Mouse (Mus musculus) gastrocnemius, adult 8-10 months (tissue): Measurements from ENCODE around the gene Kirrel3. TPM values are rescaled to one million over a fixed set of nuclear protein-coding genes. Genes with fewer than 3 reads are reported as not detected.

Source experiments
- DNase-seq, 2 experiments: peaks; one replicate each; pipeline ENCODE4 v3.0.0; 2022; ENCODE audit warnings: low spot score in 2 of 2
- total RNA-seq, 4 experiments: library from RNA; stranded (reverse); gene quantifications; 2 replicates each; pipeline ENCODE4 v1.2.4; 2022

Kirrel3 gene
- total RNA-seq, 4 experiments from 2014 or later: 0.39 to 0.74 (median 0.52) TPM

- DNase-seq: no peak
These were observed 265.2 kb downstream of the Kirrel3 start for GRCm38 (mm10) chr9:34750887-34751286.

- no peak for DNase-seq
These were observed 266.5 kb downstream of the Kirrel3 start for GRCm38 (mm10) chr9:34752076-34752800.

GRCm38 (mm10) chr9:34752801-34753170 is 267.1 kb downstream of the Kirrel3 start:
- DNase-seq: peak in 1 of 2 experiments; percentile 14

DNA sequence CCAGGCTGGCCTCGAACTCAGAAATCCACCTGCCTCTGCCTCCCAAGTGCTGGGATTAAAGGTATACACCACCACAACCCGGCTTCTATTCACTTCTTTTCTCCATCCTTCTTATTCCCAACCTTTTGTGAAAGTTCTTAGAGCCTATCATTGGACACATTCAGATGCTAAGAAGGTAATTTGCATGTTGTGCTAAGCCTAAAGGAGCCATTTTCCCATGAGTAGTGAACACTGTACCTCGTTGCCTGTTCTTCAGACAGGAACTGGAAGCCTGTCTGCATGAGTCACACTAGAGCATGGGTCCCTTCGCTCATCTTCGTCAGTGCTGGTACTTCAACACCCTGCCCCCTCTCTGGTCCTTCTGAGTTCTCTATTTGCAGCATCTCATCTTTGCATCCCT is 268.2 kb downstream of the Kirrel3 start:
- no peak for DNase-seq

DNA sequence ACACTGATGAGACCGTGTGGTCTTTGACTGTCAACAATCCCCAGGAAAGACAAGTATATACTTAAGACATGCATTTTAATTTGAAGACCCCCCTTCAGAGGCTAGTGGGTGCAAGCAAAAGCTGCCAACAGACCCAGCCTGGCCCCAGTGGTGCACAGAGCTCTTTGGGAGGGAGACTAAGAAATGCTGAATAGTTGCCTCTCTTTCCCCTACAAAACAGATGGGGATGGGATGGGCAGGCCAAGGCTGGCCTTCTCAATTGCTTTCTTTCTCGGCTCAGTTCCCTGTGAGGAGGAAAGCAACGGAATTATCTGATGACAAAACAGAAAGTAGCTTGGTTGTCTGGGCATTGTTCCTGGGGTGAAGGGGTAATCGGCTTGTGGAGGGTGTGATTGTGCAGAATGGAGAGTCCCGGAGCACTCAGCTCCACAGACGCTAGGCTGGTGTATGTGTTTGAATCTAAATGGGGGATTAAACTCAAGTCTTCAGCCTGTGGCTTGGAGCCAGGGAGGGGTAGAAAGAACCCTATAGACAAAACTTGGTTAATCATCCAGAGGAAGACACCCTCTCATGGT is 268.9 kb downstream of the Kirrel3 start:
- DNase-seq: no peak

- DNase-seq: no peak
These were observed 270.4 kb downstream of the Kirrel3 start for GRCm38 (mm10) chr9:34756055-34756454.

DNA sequence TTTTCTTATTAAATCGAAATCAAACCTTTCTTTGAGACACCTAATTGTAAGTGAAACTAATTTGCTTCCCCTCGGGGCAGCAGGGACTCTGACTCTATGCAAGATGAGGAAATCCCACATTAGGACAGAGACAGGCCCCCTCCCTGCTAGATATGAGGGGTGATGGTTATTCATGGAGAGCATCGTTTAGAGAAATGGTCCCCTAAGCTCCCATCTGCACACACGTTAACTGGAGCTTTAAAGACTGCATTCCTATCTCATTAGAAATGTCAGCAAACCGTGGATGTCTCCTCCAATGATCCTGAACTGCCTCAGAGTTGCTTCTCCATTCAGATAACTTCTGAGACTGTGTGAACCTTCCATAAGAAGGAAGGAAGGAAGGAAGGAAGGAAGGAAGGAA is 273.2 kb downstream of the Kirrel3 start:
- no peak for DNase-seq

GRCm38 (mm10) chr9:34760521-34760920 is 274.8 kb downstream of the Kirrel3 start:
- DNase-seq: no peak

DNA sequence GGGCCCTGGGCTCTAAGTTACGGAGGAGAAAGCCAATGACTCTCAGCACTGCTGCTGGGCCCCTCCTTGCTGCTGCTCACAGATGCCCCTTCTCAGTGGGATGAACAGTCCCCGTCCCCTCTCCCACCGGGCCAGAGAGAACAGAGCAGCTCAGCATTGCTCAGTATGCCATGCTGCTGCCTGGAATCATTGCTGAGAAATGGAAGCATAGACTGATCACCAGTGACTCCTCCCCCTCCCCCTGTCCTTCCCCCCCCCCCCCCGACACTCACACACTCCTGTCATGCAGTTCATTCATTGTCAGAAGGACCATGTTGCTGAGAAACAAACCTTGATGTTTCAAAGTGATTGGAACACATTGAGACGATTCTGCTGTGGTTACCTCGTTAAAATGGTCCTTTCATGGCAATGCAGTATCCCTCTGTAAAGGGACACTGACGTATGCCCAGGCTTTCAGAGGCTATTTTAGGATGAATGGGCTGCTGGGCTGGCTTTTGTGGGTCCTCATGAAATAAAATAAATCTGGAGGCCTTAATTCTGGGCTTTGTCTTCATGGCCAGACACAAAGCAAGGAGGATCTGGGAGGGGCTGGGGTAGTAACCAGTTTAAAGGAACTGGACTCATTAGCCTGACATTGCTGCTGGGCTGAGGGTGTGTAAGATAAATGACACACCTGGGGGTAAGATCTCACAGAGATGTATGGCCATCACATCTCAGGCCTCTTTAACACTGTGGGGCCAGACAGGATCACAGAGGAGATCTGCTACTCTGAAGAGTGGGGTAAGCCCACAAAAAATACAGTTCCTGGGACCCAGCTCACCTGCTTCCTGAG is 281.3 kb downstream of the Kirrel3 start:
- DNase-seq: no peak

- no peak for DNase-seq
These were observed 283.3 kb downstream of the Kirrel3 start for GRCm38 (mm10) chr9:34768961-34769360.

DNA sequence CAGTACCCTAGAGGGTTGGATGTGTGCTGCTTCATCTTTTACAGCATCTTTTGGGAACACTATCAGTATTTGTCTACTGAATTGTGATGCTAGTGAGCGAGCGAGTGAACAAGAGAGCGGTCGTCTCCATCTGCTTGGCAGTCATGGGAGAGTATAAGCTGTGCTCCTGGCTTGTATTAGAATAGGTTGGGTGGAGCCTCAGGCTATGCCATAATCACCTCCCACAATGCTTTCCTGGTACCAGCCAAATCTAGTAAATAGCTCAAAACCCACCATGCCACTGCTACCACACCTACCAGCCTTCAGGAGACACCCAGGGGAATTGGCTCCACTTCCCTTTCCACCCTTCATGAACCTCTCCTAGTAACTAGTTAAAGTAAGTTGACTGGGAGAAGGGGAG is 285.3 kb downstream of the Kirrel3 start:
- no peak for DNase-seq

DNA sequence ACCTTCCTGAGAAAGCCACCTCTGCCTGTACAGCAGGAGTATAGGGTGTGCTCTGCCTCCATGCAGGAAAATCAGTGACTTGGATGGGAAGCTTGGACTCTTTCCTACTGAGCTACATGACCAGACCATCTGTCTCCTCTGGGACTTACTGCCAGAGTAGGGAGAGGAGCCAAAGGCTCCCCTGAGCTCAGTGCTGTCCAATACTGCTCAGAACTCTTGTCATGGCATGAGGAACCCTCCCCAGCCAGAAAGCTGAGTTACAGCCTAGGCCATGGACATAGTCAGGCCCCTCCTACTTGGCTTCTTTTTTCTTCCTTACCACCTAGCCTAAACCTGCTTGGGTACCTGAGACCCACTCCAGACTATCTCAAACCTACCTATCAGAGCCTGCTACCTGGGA is 285.7 kb downstream of the Kirrel3 start:
- no peak for DNase-seq

- no peak for DNase-seq
These were observed 286.3 kb downstream of the Kirrel3 start for GRCm38 (mm10) chr9:34772022-34772437.

DNA sequence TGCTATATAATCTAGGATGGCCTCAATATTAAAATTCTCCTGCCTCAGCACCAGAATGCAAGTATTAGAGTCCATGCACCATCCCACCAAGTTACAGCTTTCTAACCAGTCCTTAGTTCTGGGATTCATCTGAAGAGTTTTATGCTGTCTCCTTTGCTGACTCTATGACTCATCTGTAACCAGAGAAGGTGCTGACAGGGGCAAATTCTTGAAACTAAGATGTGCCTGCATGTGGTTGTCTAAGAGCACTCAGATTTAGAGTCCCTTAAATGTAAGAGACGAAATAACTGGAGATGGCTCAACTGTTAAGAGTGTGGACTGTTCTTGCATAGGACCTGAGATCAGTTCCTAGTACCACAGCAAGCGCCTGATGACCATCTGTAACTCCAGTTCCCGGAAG is 295.7 kb downstream of the Kirrel3 start:
- no peak for DNase-seq

GRCm38 (mm10) chr9:34787915-34788314 is 302.2 kb downstream of the Kirrel3 start:
- DNase-seq: no peak

GRCm38 (mm10) chr9:34795226-34795625 is 309.5 kb downstream of the Kirrel3 start:
- no peak for DNase-seq

- no peak for DNase-seq
These were observed 312.1 kb downstream of the Kirrel3 start for GRCm38 (mm10) chr9:34797688-34798339.

GRCm38 (mm10) chr9:34801662-34802061 is 316.0 kb downstream of the Kirrel3 start:
- DNase-seq: no peak

DNA sequence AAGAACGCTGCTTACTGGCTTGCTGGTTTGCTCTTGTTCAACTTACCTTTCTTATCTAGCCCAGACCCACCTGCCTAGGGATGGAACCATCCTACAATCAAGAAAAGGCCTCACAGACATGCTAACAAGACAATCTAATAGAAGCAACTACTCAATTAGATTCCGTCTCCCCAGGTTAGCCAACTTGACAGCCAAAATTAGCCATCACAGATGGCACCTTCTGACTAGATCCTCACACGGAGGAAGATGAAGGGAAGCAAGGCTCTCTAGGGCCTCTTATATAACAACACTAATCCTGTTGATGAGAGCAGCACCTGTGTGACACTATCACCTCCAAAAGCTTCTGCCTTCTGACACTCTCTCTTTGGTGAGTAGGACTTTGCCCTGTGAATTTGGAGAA is 321.2 kb downstream of the Kirrel3 start:
- no peak for DNase-seq

GRCm38 (mm10) chr9:34809993-34810513 is 324.4 kb downstream of the Kirrel3 start:
- DNase-seq: no peak

DNA sequence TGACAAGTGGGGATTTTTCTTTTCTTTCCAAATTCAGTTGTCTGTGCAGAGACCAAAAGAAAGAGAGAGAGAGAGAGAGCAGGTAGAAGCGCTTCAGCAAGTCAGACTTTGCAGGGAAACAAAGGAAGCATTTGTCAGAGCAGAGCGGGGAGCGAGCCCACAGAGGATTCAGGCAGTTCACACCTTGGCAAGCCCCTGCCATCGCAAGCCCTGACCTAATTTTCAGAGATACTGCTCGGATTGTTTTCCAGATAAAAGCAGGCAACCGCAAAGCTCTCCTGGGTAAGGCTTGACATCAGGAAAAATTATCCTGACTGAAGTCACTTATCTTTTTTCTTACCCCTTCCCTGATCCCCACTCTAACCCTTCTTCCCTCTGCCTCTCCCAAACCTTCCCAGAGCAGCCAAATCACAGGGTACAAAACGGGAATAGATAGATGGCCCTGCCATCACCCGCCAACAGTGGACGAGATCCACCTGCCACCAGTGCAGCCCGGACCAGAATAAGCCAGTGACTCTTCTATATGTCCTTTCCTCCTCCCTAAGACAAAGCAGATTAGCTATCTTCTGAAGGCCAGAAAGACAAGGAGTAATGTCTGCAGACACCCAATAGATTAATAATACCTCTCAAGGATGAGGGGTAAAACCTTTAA is 332.8 kb downstream of the Kirrel3 start:
- DNase-seq: no peak
